Mouse (Mus musculus): ENCODE measurements around the gene Qrfp. TPM values are rescaled to one million over a fixed set of nuclear protein-coding genes. Genes with fewer than 3 reads are reported as not detected.

Qrfp gene
- polyA plus RNA-seq, 1 experiment: not detected

Other genes with a start within 250 kb of the Qrfp start
- gene Fubp3, start 237.9 kb downstream of the Qrfp start, polyA plus RNA-seq (2012; rRNA removed): 20.1 and 34.8 TPM in 2 replicates
- gene Prdm12, start 170.5 kb downstream of the Qrfp start, polyA plus RNA-seq (2012; rRNA removed): not detected in 2 replicates
- 12.5 and 15.4 TPM in 2 replicates for gene Exosc2, start 139.9 kb downstream of the Qrfp start, polyA plus RNA-seq (2012; rRNA removed)
- 31.4 and 47.9 TPM in 2 replicates for gene Abl1, start 122.2 kb downstream of the Qrfp start, polyA plus RNA-seq (2012; rRNA removed)
- 0.45 and 0.67 TPM in 2 replicates for gene Fibcd1, start 35.4 kb upstream of the Qrfp start, polyA plus RNA-seq (2012; rRNA removed)
- gene Lamc3, start 76.7 kb upstream of the Qrfp start, polyA plus RNA-seq (2012; rRNA removed): 1.2 and 2.6 TPM in 2 replicates
- 0.58 and 0.87 TPM in 2 replicates for gene Aif1l, start 139.6 kb upstream of the Qrfp start, polyA plus RNA-seq (2012; rRNA removed)
- 32.7 and 39.2 TPM in 2 replicates for gene Nup214, start 163.9 kb upstream of the Qrfp start, polyA plus RNA-seq (2012; rRNA removed)

Measured in large intestine, adult 2 months (tissue).